Mouse (Mus musculus): ENCODE measurements at regions not wholly inside any gene's neighbourhood (a gene's known extent, or its start where the extent isn't known, plus 50 kb on each side); places are given as distances from the start of the nearest gene placed in this dataset.

GRCm38 (mm10) chr19:53476768-53477547, 52.0 kb upstream of the Dusp5 start:
- no peak for DNase-seq (ENCODE audit: low spot score in 2 of 2)

- DNase-seq (ENCODE audit: low spot score in 2 of 2), result peak in 1 of 2 experiments; percentile 24
Observed at GRCm38 (mm10) chr19:53469256-53469655, 59.7 kb upstream of the Dusp5 start.

GRCm38 (mm10) chr19:53464681-53465080, 64.2 kb upstream of the Dusp5 start:
- DNase-seq (ENCODE audit: low spot score in 2 of 2), result no peak

DNA sequence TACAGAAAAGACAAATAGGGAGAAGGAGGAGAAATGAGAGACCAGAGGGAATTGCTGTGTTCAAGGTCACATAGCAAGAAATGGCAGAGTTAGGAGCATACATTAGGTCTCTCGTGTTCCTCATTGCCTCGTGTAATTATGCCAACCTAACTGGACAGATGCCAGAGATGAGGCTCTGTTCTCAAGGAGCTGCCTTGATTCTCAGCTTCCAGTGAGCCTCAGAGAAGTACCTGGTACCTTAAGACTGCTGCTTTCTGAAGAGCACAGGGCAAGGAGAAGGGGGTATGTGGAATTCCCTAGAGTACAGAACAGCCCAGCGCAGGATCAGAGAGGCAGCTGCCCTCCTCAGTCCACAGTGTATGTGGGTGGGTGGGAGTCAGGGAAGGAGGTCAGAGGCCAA, 64.8 kb upstream of the Dusp5 start:
- DNase-seq (ENCODE audit: low spot score in 2 of 2), result no peak

GRCm38 (mm10) chr19:53461025-53462015, 67.6 kb upstream of the Dusp5 start:
- DNase-seq (ENCODE audit: low spot score in 2 of 2), result no peak

DNA sequence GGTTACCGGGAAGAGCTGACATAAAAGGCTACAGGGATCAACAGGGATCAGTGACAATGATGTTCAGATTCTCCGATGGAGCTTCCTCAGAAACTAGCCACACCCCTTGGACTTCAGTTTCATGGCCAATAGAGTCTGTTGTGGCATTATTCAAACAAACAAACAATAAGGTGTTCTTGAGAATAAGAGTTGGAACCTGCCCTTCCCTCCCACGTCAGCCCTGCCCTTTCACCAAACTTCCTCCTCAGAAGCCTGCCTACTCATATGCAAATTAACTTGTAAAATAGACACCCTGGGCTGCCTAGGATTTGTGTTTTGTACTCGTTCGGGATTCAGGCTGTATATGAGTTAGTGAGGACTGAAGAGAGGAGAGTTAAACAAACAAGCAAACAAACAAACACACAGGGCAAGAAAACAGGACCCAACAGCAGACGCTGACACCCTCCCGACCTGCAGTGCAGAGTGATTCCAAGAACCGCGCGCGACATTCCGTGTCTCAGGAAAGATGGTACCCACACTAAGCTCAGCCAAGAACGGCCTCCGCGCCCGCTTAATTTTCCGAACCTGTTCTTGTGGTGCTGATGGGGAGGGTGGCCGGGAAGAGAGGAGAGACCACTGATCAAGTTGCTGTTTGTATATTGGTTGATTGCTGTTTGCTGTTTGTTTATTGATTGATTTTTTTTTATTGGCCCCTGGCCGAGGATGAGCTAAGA, 68.4 kb upstream of the Dusp5 start:
- DNase-seq (ENCODE audit: low spot score in 2 of 2), result no peak

- DNase-seq (ENCODE audit: low spot score in 2 of 2), result no peak
Observed at GRCm38 (mm10) chr19:53459407-53459788, 69.0 kb upstream of the Smndc1 start.

DNA sequence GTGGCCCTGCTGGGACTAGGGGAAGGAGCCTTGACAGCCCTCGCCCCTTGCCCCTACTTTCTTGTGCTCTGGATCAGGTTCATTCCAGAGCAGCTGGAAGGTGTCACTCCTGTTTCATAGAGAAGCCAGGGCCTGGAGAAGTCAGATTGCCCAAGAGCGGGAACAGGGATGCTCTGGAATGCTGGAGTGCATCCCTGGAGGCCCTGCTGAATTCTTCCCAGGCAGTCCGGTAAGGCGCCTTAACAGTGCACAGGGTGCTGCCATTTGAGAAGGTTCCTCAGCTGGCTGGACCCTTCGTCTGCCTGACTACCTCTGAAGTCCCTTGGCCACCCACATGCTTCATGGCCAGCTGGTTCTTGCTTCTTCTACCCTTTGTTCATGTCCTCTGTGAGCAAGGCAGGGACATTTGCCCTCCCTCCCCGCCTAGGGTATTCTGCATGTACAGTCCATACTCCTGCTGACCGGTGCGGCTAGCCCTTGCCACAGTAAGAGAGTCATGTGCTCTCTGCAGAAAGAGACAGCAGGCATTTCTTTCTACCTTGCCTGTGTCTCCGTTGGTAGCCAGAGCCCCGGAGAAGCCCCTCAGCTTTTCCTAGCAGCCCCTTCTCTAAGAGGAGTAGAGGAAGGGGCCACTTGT, 68.5 kb upstream of the Smndc1 start:
- no peak for DNase-seq (ENCODE audit: low spot score in 2 of 2)

DNA sequence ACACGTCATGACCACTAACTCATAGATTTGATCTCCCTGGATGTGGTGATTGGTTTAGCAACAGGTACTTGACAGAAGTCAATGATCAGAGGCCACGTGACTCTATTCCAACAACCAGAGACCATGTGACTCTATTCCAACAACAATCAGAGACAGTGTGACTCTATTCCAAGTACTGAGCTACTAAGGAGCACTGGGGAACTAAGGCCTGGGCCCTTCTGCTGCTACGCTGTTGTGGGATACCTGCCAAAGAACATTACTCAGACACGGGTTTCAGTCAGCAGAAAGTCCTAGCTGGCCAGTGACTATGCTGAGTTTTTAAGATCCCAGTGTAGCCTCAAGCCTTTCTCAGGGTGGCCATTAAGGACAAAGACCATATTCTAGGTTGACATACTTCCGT, 66.3 kb upstream of the Smndc1 start:
- DNase-seq (ENCODE audit: low spot score in 2 of 2), result no peak

- no peak for DNase-seq (ENCODE audit: low spot score in 2 of 2)
Observed at GRCm38 (mm10) chr19:53454571-53454970, 64.2 kb upstream of the Smndc1 start.

- peak in 1 of 2 experiments; percentile 36 for DNase-seq (ENCODE audit: low spot score in 2 of 2)
Observed at GRCm38 (mm10) chr19:53454059-53454458, 63.7 kb upstream of the Smndc1 start.

DNA sequence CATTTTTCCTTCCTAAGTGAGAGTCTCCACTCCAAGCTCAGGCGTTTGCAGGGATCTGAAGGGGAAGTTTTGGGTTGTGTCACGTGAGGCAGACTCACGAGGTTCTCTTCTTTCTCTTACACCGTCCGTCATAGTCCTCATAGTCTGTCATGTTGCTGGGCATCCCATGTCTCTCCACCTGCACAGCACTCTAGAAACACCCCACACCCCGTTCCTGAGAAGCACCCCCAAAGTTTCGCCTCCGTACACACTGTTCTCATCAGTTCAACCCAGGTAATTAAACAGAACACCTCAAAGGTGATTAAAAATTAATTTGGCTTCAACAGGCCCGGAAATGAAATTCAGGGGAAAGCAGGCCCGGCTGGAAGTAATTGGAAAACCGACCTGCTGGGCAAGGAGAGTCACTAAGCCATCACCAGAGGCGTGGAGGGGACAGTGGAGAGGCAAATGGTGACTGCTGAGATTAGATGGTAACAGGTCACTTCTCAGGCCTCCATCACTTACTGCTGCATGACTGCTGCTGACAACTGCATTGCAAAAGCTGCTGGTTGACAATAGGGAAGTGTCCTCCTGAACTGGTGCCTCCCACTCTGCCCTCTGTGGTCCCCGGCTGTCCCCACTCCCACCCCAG, 63.1 kb upstream of the Smndc1 start:
- DNase-seq (ENCODE audit: low spot score in 2 of 2), result no peak

DNA sequence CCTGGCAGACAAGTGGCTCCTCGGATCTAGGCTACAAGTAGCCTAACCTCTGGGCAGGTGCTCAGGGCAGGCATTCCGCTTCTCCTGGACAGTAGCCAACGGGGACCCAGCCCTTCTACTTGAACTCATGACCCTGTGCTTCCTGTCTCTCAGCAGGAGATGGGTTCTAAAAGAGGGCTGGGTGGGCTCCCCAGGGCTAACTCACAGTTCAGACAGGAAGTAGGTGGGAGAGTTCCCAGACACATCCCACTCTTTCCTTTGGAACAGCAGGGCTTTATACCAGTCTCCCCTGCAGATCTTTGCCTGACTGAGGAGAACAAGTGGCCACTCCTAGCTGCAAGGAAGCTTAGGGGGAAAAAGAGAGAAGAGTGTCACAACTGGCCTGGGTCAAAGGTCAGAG, 62.0 kb upstream of the Smndc1 start:
- no peak for DNase-seq (ENCODE audit: low spot score in 2 of 2)

GRCm38 (mm10) chr19:53451388-53451922, 61.1 kb upstream of the Smndc1 start:
- no peak for DNase-seq (ENCODE audit: low spot score in 2 of 2)

DNA sequence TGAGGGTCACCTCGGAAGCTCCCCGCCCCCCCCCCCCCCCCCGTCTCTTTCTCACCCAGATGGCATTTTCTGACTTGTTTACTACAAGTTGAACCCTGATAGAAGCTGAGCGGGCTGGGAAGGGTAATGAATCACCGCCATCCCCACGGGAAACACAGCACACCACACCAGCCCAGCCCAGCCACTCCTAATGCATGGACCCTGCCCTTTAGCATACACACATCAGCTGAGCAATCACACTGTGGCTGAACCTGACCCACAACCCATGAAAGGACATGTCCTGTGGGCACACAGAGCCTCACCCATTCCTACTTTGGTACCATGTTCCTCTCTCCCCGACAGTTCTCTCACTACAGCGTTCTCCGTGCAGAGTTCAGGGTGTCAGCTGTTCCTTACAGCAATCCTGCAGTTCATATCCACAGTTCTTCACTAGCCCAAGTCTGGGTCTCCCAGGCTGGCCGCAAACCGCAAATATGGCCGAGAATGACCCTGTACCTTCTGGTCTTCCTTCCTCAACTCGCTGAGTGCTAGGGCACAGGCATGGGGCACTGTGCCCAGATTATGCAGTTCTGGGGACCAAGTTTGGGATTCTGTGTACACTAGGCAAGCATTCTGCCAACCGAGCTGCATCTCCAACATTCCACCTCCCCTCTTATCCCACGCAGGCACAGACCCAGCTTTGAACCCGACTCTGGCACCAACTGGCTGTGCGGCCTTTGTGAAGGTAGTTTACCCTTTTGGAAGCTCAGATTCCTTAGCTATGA, 60.4 kb upstream of the Smndc1 start:
- DNase-seq (ENCODE audit: low spot score in 2 of 2), result no peak

DNA sequence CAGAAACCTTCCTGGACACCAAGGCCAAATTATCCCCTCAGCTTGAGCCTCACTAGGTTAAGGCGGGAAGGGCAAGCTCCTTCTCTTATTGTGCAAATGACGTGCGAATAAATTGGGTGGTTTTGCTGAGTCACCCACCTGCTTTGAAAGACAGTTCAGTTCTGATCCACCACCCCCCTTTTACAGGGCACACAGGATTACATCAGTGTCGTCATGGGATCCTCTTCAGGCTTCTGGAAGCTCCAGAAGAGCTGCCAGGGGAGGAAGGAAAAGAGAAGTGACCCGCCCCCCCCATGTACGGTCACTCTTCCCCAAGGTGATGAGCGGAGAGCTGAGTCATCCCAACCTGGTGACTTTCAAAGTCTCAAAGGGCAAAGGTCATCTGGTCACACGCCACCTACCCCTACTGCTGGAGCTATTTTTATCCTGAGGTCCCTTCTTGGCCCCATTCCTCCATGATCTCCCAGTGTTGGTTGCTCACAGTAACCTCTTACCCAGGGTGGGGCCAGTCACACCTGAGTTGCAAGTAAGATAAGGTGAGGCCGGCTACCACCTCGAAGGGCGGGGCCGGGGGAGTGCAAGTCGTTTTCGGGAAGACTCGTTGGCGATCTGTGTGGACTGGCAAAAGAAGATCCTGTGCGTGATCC, 58.9 kb upstream of the Smndc1 start:
- no peak for DNase-seq (ENCODE audit: low spot score in 2 of 2)

GRCm38 (mm10) chr19:53448206-53448605, 57.8 kb upstream of the Smndc1 start:
- DNase-seq (ENCODE audit: low spot score in 2 of 2), result no peak

- no peak for DNase-seq (ENCODE audit: low spot score in 2 of 2)
Observed at GRCm38 (mm10) chr19:53447754-53448153, 57.4 kb upstream of the Smndc1 start.

- DNase-seq (ENCODE audit: low spot score in 2 of 2), result no peak
Observed at GRCm38 (mm10) chr19:53446216-53446615, 55.8 kb upstream of the Smndc1 start.
